Mouse (Mus musculus) forelimb bud, embryonic 11.5 days (tissue): ENCODE results near the gene Zc3h18.

Experiments used
- DNase-seq: peaks from one replicate; pipeline ENCODE4 v3.0.0-alpha.2; 2012; ENCODE audit warnings: low read depth, low spot score

Zc3h18 gene

GRCm38 (mm10) chr8:122393717-122394116 is 17.3 kb downstream of the Zc3h18 start:
- DNase-seq, result no peak

- no peak for DNase-seq
Measured at GRCm38 (mm10) chr8:122395291-122395690, 18.9 kb downstream of the Zc3h18 start.

- no peak for DNase-seq
Measured at GRCm38 (mm10) chr8:122398186-122398585, 21.8 kb downstream of the Zc3h18 start.

GRCm38 (mm10) chr8:122405146-122405805 is 28.9 kb downstream of the Zc3h18 start:
- no peak for DNase-seq

GRCm38 (mm10) chr8:122407678-122408077 is 31.3 kb downstream of the Zc3h18 start:
- DNase-seq, result no peak

GRCm38 (mm10) chr8:122414311-122414710 is 37.9 kb downstream of the Zc3h18 start:
- no peak for DNase-seq

GRCm38 (mm10) chr8:122415554-122415953 is 39.1 kb downstream of the Zc3h18 start:
- no peak for DNase-seq

- DNase-seq, result no peak
Measured at GRCm38 (mm10) chr8:122419881-122420555, 43.6 kb downstream of the Zc3h18 start.

GRCm38 (mm10) chr8:122421376-122422070 is 45.1 kb downstream of the Zc3h18 start, which contains the start of gene Il17c:
Gene Il17c, plus strand, starts transcription at chr8:122422020.
- DNase-seq, result no peak

- DNase-seq, result no peak
Measured at GRCm38 (mm10) chr8:122423217-122423616, 46.8 kb downstream of the Zc3h18 start.

- no peak for DNase-seq
Measured at GRCm38 (mm10) chr8:122423659-122424058, 47.2 kb downstream of the Zc3h18 start.

GRCm38 (mm10) chr8:122426145-122426544 is 49.7 kb downstream of the Zc3h18 start:
- no peak for DNase-seq

- DNase-seq, result no peak
Measured at GRCm38 (mm10) chr8:122427607-122428006, 51.2 kb downstream of the Zc3h18 start.

- DNase-seq, result no peak
Measured at GRCm38 (mm10) chr8:122428163-122428562, 51.8 kb downstream of the Zc3h18 start.

GRCm38 (mm10) chr8:122430058-122430636 is 53.7 kb downstream of the Zc3h18 start:
- DNase-seq, result no peak

GRCm38 (mm10) chr8:122430646-122431045 is 54.2 kb downstream of the Zc3h18 start:
- no peak for DNase-seq

GRCm38 (mm10) chr8:122431694-122432442 is 55.5 kb downstream of the Zc3h18 start:
- no peak for DNase-seq

- DNase-seq, result peak; percentile 48
Measured at GRCm38 (mm10) chr8:122432443-122433268, 56.2 kb downstream of the Zc3h18 start, which contains the start of gene Cyba. Gene Cyba, minus strand, starts transcription at chr8:122432930.

GRCm38 (mm10) chr8:122433269-122433905 is 57.0 kb downstream of the Zc3h18 start:
- DNase-seq, result no peak

- no peak for DNase-seq
Measured at GRCm38 (mm10) chr8:122435375-122435774, 59.0 kb downstream of the Zc3h18 start.
